Mouse (Mus musculus) intestine, embryonic 14.5 days (tissue): ENCODE measurements around the gene Calml4. TPM values are rescaled to one million over a fixed set of nuclear protein-coding genes. Genes with fewer than 3 reads are reported as not detected.

ENCODE experiments used
- ATAC-seq: fragments of 200-750 bp; cut with Nextera tagmentation; replicated peaks from 2 replicates; pipeline ENCODE4 v1.8.0; 2017; ENCODE audit warnings: low read depth, moderate number of reproducible peaks, moderate TSS enrichment, moderate library complexity; ENCODE audit not compliant: low FRiP score, low TSS enrichment
- DNase-seq: peaks from one replicate; pipeline ENCODE4 v3.0.0-alpha.2; 2018; ENCODE audit warnings: low spot score
- H3K27ac ChIP-seq: fragments of 300-500 bp; sonication (generic); 2 replicates; pipeline ENCODE4 v1.5.1; 2014; ENCODE audit warnings: low read depth, mild to moderate bottlenecking, control low read depth
- H3K27me3 ChIP-seq: fragments of 300-500 bp; sonication (generic); replicated peaks from 2 replicates; pipeline ENCODE4 v1.6.1; 2014; ENCODE audit warnings: low read length, control low read depth; ENCODE audit not compliant: control insufficient read depth, insufficient read depth
- H3K36me3 ChIP-seq: fragments of 300-500 bp; sonication (generic); 2 replicates; pipeline ENCODE4 v1.6.1; 2014; ENCODE audit warnings: low read length, control low read depth; ENCODE audit not compliant: control insufficient read depth, insufficient read depth
- H3K4me1 ChIP-seq: fragments of 300-500 bp; sonication (generic); replicated peaks from 2 replicates; pipeline ENCODE4 v1.6.1; 2014; ENCODE audit warnings: low read length, control low read depth, mixed read lengths; ENCODE audit not compliant: control insufficient read depth, insufficient read depth
- H3K4me2 ChIP-seq: fragments of 300-500 bp; sonication (generic); 2 replicates; pipeline ENCODE4 v1.6.1; 2014; ENCODE audit warnings: low read length
- H3K4me3 ChIP-seq: fragments of 300-500 bp; sonication (generic); 2 replicates; pipeline ENCODE4 v1.5.1; 2014; ENCODE audit warnings: low read depth, low read length, control low read depth, mixed read lengths
- H3K9ac ChIP-seq: fragments of 300-500 bp; sonication (generic); 2 replicates; pipeline ENCODE4 v1.6.1; 2014; ENCODE audit warnings: mild to moderate bottlenecking, low read length
- H3K9me3 ChIP-seq: fragments of 300-500 bp; sonication (generic); 2 replicates; pipeline ENCODE4 v1.6.1; 2016; ENCODE audit warnings: low read length, control low read depth; ENCODE audit not compliant: control insufficient read depth
- WGBS: fragments of 180-500 bp; shearing (Covaris S2); extraction: QIAGEN DNeasy Blood & Tissue Kit; methylation state at CpG from one replicate; pipeline ENCODE4 v1.1.7; 2014; 5-methylcytosine and 5-hydroxymethylcytosine counted together
- polyA plus RNA-seq: library from polyadenylated mRNA; unstranded; fragments of >200 nt; fragmentation: Nextera tagmentation; extraction: Ambion mirVana; gene quantifications from 2 replicates; pipeline ENCODE4 v1.2.1, GENCODE M21; 2014

Gene Calml4
- 101 and 106 TPM in 2 replicates for polyA plus RNA-seq

DNA sequence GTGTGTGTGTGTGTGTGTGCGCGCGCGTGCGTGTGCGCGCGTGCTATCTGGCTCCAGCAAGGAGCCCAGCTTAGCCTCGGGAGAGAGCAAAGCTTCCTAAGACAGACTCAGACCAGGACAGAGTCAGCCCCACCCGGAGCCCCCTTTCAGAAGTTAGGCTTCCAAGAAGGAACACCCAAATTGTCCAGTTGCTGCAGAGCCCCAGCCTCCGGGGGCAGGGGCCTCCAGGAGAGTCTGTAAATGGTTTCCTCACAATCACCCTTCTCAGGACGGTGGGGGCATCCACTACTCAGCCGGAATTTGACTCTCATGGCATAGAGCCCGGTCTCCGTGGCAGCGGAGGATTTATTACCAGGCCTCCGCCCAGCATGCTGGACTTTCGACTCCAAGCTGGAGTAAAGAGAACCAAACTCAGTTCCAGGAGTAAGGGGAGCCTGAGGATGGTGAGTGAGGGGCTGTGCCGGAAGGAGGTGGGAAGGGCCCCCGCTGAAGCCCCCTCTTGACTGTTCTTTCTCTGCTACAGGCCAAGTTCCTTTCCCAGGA lies at the start of gene Calml4:
Gene Calml4 (plus strand): TSS at position 362 of the 543 bp plus-strand sequence.
- Histone ChIP-seq H3K9ac (peak within 1 kb of the TSS; percentile 40), H3K4me3 (peak within 1 kb of the TSS; percentile 27), H3K36me3 (no peaks in the 10 kb centered on the region), H3K9me3 (no peaks in the 10 kb centered on the region), H3K27me3 (no peaks in the 10 kb centered on the region), H3K4me2 (peak within 1 kb of the TSS; percentile 55), H3K27ac (peak within 1 kb of the TSS; percentile 89), H3K4me1 (peaks cover 31% of the 10 kb centered on the region)
- peak; percentile 76 for ATAC-seq
- WGBS: 14% methylated on average over 17 of the region's 20 CpGs
- peak; percentile 86 for DNase-seq

DNA sequence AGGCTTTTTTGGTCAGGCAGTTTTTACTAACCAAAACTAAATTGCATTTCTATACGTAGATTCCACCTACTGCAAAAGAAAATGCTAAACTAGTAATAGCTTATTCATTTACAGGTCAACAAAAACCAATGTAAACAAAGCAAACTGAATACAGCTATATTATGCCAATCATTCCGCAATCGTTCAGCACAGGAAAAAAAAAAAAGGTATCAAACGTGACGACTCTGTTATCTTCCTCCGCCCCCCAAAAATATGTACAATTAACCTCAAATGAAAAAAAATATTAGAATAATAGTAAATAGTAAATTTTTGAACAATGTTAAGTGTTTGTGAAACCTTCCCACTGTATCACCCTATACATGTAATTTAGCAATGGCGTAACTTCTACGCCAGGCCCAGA lies 47.8 kb upstream of the Calml4 start:
- Histone ChIP-seq H3K27ac (no peak overlapping the region), H3K36me3 (no peaks in the 10 kb centered on the region), H3K27me3 (no peaks in the 10 kb centered on the region), H3K4me1 (peaks cover 18% of the 10 kb centered on the region), H3K9me3 (no peaks in the 10 kb centered on the region), H3K4me3 (peak overlapping the region; percentile 100), H3K4me2 (peak overlapping the region; percentile 95), H3K9ac (peak overlapping the region; percentile 90)
- ATAC-seq (no peak), DNase-seq (no peak)
- WGBS: 16% methylated on average over 8 of the region's 8 CpGs

DNA sequence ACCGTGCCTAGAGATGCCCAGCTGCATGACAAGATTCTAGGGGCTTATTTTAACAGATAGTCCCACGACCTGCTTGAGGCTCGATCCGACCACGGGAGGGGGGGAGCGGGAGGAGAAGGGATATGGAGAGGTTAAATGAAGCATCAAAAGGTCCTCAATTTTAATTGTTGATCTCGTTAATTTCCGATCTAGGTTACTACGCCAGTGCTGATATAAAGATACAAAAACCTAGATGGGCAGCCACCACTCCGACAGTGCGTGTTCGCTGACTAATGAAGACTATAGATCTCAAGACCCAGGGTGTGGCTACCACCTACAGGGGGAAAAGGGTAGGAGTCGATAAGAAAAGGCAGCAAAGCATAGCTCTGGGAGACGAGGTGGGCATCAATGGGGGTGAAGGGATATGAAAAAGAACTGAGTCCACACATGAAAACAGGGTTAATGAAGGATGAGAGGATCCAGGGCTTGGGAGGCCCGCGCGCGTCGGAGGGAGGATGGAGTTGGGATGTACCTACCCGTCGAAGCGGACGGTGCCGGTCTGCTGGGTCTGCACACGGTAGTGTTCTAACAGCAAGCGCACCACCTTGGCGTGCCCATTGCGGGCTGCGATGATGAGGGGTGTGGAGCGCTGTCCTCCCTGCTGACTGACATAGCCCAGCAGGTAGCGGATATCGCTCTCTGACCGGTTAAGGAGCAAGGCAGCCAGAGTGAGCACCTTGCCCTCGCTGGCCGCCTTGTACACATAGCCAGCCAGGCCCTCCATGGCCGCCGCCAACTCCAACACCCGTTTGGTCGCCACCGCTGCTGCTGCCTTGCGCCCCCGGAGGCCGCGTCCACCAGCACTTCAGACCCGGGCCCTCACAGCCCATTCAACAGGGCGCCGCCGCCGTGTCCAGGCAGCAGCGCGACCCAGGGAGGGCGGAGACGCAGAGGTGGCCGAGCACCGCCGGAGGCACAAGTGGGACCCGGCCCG lies 47.1 kb upstream of the Calml4 start:
- H3K9ac ChIP-seq: peak overlapping the region; percentile 90
- H3K27ac ChIP-seq: peak overlapping the region; percentile 96
- peak; percentile 52 for ATAC-seq
- H3K36me3 ChIP-seq: no peaks in the 10 kb centered on the region
- peak; percentile 73 for DNase-seq
- WGBS: 1% methylated on average over 58 of the region's 58 CpGs
- H3K27me3 ChIP-seq: no peaks in the 10 kb centered on the region
- peaks cover 18% of the 10 kb centered on the region for H3K4me1 ChIP-seq
- H3K4me2 ChIP-seq: peak overlapping the region; percentile 95
- no peaks in the 10 kb centered on the region for H3K9me3 ChIP-seq
- peak overlapping the region; percentile 100 for H3K4me3 ChIP-seq

DNA sequence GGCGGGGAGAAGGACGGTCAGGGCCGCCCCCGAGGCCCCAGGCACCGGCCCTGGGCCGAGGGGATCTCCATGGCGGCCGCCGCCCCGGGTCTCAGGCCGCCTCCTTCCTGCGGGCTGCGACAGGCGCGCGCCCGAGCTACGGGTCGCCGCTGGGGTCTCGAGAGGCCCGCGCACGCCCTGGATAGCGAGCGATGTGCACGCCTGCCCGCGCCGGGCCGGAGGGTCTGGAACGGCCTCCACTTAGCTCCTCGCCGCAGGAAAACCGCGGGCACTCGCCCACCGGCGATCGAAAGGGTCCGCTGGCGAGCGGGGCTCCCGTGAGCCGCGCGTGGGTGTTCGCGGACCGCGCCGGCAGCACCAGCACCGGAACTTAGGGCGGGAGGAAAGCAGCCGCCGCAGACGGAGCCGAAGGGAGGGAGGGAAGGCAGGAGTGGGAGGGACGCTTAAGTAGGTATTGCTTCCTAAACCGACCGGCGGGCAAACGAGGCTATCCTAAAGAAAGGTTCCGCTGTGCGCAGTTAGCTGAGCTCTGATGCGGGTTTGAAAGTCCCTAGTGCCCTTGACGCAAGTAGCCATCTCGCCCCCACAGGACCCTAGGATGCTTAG lies 46.3 kb upstream of the Calml4 start, which contains the start of gene Fem1b:
Gene Fem1b (minus strand): TSS at position 419 of the 606 bp plus-strand sequence.
- peak within 1 kb of the TSS; percentile 100 for H3K4me3 ChIP-seq
- H3K27me3 ChIP-seq: no peaks in the 10 kb centered on the region
- H3K9me3 ChIP-seq: no peaks in the 10 kb centered on the region
- peak within 1 kb of the TSS; percentile 96 for H3K27ac ChIP-seq
- peak within 1 kb of the TSS; percentile 95 for H3K4me2 ChIP-seq
- peaks cover 18% of the 10 kb centered on the region for H3K4me1 ChIP-seq
- DNase-seq: peak; percentile 96
- H3K9ac ChIP-seq: peak within 1 kb of the TSS; percentile 90
- WGBS: under 1% methylated on average over 68 of the region's 68 CpGs
- H3K36me3 ChIP-seq: no peaks in the 10 kb centered on the region
- peak; percentile 94 for ATAC-seq

DNA sequence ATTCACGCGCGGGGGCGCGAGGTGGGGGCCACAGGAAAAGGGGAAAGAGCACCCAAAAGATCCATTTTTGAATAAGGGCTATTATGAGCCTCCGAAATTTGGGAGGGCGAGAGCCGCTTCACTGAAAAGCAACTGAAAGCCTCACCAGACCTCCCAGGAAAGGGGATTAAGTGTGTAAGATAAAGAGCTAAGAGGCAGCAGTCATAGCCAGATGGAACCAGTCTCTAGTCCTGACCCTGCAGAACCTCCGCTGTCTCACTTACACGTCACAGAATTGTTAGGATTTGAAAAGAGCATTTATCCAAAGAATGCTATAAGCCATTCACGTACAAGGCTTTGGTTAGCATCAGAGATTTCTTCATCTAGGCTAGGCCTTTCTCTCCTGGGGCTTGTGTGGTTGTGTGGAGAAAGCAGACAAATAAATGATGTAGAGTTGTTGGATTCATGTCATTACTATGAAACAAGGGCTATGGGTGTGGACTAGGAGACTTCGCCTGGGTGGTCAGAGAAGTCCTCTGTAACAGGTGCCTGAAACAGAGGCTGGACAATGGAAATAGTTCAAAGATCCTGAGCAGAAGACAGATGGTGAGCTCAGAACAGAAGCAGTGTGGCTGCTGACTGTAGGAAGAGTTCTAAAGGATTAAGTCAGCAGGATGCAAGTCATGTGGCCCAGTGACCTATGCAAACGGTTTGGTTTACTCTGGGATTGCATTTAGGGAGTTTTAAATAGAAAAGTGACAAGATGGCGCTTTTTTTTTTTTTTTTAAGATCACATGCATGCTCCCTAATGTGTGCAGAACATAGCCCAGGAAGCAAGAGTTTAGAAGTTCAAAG lies 45.4 kb upstream of the Calml4 start:
- H3K4me2 ChIP-seq: peak overlapping the region; percentile 95

DNA sequence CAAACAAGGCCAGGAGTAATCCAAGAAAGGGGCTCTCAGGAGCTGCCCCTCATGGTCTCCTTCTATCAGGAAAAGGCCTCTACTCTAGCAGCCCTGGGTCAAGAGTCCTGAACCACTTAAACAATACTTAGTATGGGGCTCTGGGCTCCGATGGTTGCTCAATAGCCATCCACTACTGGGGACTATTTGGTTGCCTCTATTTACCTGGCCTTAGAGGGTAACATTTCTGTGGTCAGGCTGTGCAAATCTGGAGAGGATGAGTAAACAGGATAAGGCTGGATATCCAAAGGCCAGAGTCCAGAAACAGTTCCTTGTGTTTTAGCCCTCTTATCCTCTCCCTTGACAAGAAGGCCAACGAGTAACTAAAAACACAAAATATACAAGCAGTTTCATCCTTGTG lies 43.1 kb upstream of the Calml4 start:
- Histone ChIP-seq H3K36me3 (no peaks in the 10 kb centered on the region), H3K4me3 (no peak overlapping the region), H3K27me3 (no peaks in the 10 kb centered on the region), H3K27ac (no peak overlapping the region), H3K4me2 (no peak overlapping the region), H3K4me1 (peaks cover 8% of the 10 kb centered on the region), H3K9me3 (no peaks in the 10 kb centered on the region), H3K9ac (no peak overlapping the region)
- 77% methylated on average over 2 of the region's 2 CpGs for WGBS
- no peak for DNase-seq
- ATAC-seq: no peak

More for the DNA sequence above, 45.4 kb upstream of the Calml4 start:
- H3K9ac ChIP-seq: peak overlapping the region; percentile 90
- H3K36me3 ChIP-seq: no peaks in the 10 kb centered on the region
- DNase-seq (no peak), ATAC-seq (peak; percentile 26; the same call in 1 of the 2 replicates)
- 15% methylated on average over 14 of the region's 14 CpGs for WGBS
- H3K4me1 ChIP-seq: peaks cover 18% of the 10 kb centered on the region
- no peaks in the 10 kb centered on the region for H3K9me3 ChIP-seq
- no peaks in the 10 kb centered on the region for H3K27me3 ChIP-seq
- H3K27ac ChIP-seq: peak overlapping the region; percentile 96
- peak overlapping the region; percentile 100 for H3K4me3 ChIP-seq

DNA sequence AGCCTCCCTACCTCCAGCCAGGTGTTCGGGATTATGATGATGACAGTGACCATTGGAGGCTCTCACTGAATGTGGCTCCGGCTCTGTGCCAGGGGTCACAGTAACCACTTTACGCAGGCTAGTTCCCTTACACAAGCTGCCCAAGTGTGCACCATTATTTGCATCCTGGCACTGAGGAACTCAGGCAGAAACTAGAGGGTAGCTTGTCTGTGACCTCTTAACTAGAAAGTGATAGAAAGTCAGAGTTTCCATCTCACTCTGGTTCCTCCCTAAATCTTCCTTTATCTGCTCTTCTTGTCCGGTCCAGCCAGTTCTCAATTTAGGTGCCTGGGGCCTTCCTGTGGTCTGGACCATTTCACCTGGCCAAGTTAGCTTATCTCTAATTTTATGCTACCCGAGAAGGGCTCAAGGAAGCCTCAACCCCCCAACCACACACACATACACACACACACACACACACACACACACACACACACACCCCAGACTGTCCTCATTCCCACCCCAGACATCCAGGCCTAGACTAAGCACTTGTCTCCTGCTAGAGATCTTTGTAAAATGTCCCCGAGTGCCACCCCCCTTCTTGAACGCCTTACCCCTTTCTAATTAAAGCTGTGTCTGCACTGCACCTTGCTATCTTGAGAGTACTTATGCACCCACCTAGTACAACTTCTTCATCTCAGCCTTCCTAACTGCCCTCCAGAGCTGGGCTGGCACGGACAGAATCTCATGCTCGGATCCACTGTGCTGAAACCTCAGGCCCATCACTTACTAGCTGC lies 41.4 kb upstream of the Calml4 start:
- ATAC-seq (no peak), DNase-seq (no peak)
- H3K4me1 ChIP-seq: peaks cover 4% of the 10 kb centered on the region; the same call in 1 of the 2 replicates
- no peak overlapping the region for H3K4me2 ChIP-seq
- H3K36me3 ChIP-seq: no peaks in the 10 kb centered on the region
- no peaks in the 10 kb centered on the region for H3K9me3 ChIP-seq
- H3K9ac ChIP-seq: no peak overlapping the region
- H3K27ac ChIP-seq: no peak overlapping the region
- no peak overlapping the region for H3K4me3 ChIP-seq
- no peaks in the 10 kb centered on the region for H3K27me3 ChIP-seq
- 80% methylated on average over 9 of the region's 9 CpGs for WGBS
